Mouse (Mus musculus) bone marrow, adult 2 months (tissue): ENCODE data around the gene Tbx4.

Experiments
- CTCF ChIP-seq: fragments of 200-500 bp; IDR thresholded peaks from 2 replicates; pipeline ENCODE4 v1.5.1; 2011; ENCODE audit warnings: low read length, control low read depth; ENCODE audit not compliant: control insufficient read depth, insufficient read depth
- POLR2A ChIP-seq: fragments of 200-500 bp; IDR thresholded peaks from 2 replicates; pipeline ENCODE4 v1.6.1; 2011; ENCODE audit warnings: low read depth, mild to moderate bottlenecking, control low read depth, low read length, borderline replicate concordance; ENCODE audit not compliant: control insufficient read depth

DNA sequence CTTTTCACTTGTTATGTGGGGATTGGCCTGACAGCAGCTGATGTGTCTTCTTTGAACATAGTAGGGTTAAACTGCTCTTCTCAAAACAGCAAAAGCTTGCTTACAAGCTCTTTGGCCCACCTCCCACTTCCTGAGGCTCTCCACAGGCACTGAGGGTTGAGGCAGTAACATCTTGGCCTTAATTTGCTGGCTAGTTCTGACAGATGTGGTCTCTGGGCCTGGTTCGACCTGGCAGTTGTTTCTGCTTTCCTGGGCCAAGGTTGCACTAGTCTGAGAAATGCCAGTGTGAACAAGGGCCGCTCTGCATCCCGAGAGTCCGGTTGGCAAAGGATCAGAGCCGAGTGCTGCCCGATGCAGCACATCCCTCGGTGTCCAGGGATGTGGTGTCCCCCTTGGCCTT, 27.3 kb downstream of the Tbx4 start:
- TF ChIP-seq CTCF, result no peak
- no peak for TF ChIP-seq POLR2A
